9 mouse cellular contexts compared by ENCODE assay signal in genomic region chr7:92984701-92985682, GRCm38 (mm10).
DNase-seq lines count a peak whose midpoint lies in the region; ATAC-seq and TF ChIP-seq lines count a peak whose summit lies in the region.
"Had no signal": no experiment of that assay in that cellular context is flagged by ENCODE, and none has a peak within 500 bp of the region (broad histone marks: within the 10 kb centered on the region; RNA-seq: fewer than 3 reads in every experiment).

No protein-coding gene starts in this region.

- no peak for TF ChIP-seq EP300 in heart, adult 2 months (IDR thresholded peaks at IDR 0.05; ENCODE audit: insufficient read depth, low read depth, low read length)

- no peak overlapping the region for H3K27ac ChIP-seq in kidney, postnatal 0 days
- peak overlapping the region; percentile 63 for H3K27ac ChIP-seq in heart, adult 2 months
- peak overlapping the region; percentile 81 for H3K27ac ChIP-seq in macrophage
- H3K27ac ChIP-seq: liver, embryonic 13.5 days had no signal

- no peak overlapping the region for H3K9ac ChIP-seq in kidney, postnatal 0 days (ENCODE audit: low read depth, low read length)
- no peak overlapping the region for H3K9ac ChIP-seq in heart, adult 2 months (ENCODE audit: low read depth, low read length)
- H3K9ac ChIP-seq: liver, embryonic 13.5 days had no signal

- no peaks in the 10 kb centered on the region for H3K4me1 ChIP-seq in kidney, postnatal 0 days (replicated peaks; ENCODE audit: insufficient read depth, low read length)
- H3K4me1 ChIP-seq in heart, adult 2 months (ENCODE audit: control insufficient read depth, insufficient read depth, low read length) = peaks cover 3% of the 10 kb centered on the region
- H3K4me1 ChIP-seq: liver, embryonic 13.5 days had no signal

- DNase-seq in kidney, postnatal 0 days (ENCODE audit: low spot score) = peak; percentile 4
- no peak for DNase-seq in kidney, adult 9 months
- peak; percentile 73 for DNase-seq in cerebellum, adult 9-10 months
- peak in 1 of 2 experiments; percentile 32 for DNase-seq in heart, adult 2 months
- DNase-seq in thymus, postnatal 4 days = no peak
- no peak for DNase-seq in gastrocnemius, postnatal 36 days
- DNase-seq: liver, embryonic 13.5 days had no signal

- no peak for ATAC-seq in kidney, postnatal 0 days (replicated peaks; ENCODE audit: low FRiP score, low read depth)
- no peak for ATAC-seq in activated CD4-positive, CD25-positive, alpha-beta regulatory T cell, adult 4 months

- no peak overlapping the region for H3K4me3 ChIP-seq in kidney, postnatal 0 days (replicated peaks; ENCODE audit: low read depth, low read length)
- H3K4me3 ChIP-seq in heart, adult 2 months = peak overlapping the region; percentile 25
- H3K4me3 ChIP-seq in macrophage (ENCODE audit: inconsistent target) = no peak overlapping the region
- H3K4me3 ChIP-seq: liver, embryonic 13.5 days had no signal

- H3K9me3 ChIP-seq in kidney, postnatal 0 days (replicated peaks; ENCODE audit: low read length) = no peaks in the 10 kb centered on the region
- H3K9me3 ChIP-seq: liver, embryonic 13.5 days had no signal

- no peak for TF ChIP-seq CTCF in kidney, postnatal 0 days (IDR thresholded peaks at IDR 0.05; ENCODE audit: low read depth)
- TF ChIP-seq CTCF in heart, adult 2 months (IDR thresholded peaks at IDR 0.05) = no peak

- H3K79me2 ChIP-seq in heart, adult 2 months (replicated peaks; ENCODE audit: control insufficient read depth, insufficient read depth, low read length) = no peaks in the 10 kb centered on the region; the same call in 1 of the 2 replicates
- H3K79me2 ChIP-seq in macrophage (ENCODE audit: inconsistent target) = no peaks in the 10 kb centered on the region

- 58% methylated on average over 18 of the region's 18 CpGs for WGBS in kidney, postnatal 0 days
- 40% methylated on average over 18 of the region's 18 CpGs for WGBS in heart, adult 2 months
- WGBS in macrophage (ENCODE audit: missing documents) = 80% methylated on average over 18 of the region's 18 CpGs

- intact Hi-C loops in heart, adult 2 months (cut with DNase I) = no loop called here
- intact Hi-C loops in gastrocnemius, postnatal 36 days (cut with DNase I) = no loop called here

- no peaks in the 10 kb centered on the region for H3K36me3 ChIP-seq in kidney, postnatal 0 days (ENCODE audit: insufficient read depth, low read length)
- H3K36me3 ChIP-seq in heart, adult 2 months (ENCODE audit: control insufficient read depth, insufficient read depth, low read length) = peaks cover 5% of the 10 kb centered on the region; the same call in 1 of the 2 replicates
- no peaks in the 10 kb centered on the region for H3K36me3 ChIP-seq in macrophage (ENCODE audit: inconsistent target)
- H3K36me3 ChIP-seq: liver, embryonic 13.5 days had no signal

- H3K4me2 ChIP-seq in kidney, postnatal 0 days (ENCODE audit: low read length) = no peak overlapping the region
- H3K4me2 ChIP-seq: liver, embryonic 13.5 days had no signal

- H3K27me3 ChIP-seq in kidney, postnatal 0 days (ENCODE audit: insufficient read depth, low read length) = no peaks in the 10 kb centered on the region
- no peaks in the 10 kb centered on the region for H3K27me3 ChIP-seq in heart, adult 2 months (ENCODE audit: control insufficient read depth, insufficient read depth, low read length)
- H3K27me3 ChIP-seq: liver, embryonic 13.5 days had no signal

- peak; percentile 31; the same call in 1 of the 2 replicates for TF ChIP-seq POLR2A in heart, adult 2 months (IDR thresholded peaks at IDR 0.05; ENCODE audit: insufficient read depth, low read depth, low read length)

Comparison
In these comparisons a context has a peak if more than half of its experiments do, and no peak if none do; other contexts are left out.
1. DNase-seq: peak in kidney, postnatal 0 days (single experiment) and cerebellum, adult 9-10 months (single experiment); none in kidney, adult 9 months (single experiment), thymus, postnatal 4 days (single experiment) and gastrocnemius, postnatal 36 days (0 of 2).